Comparison of ENCODE assay signal across 9 mouse cellular contexts in genomic region chr2:24521430-24522226, GRCm38 (mm10). TPM values are rescaled to one million over a fixed set of nuclear protein-coding genes. Genes with fewer than 3 reads are reported as not detected.
DNase-seq lines count a peak whose midpoint lies in the region; ATAC-seq and TF ChIP-seq lines count a peak whose summit lies in the region.
"Had no signal": no experiment of that assay in that cellular context is flagged by ENCODE, and none has a peak within 500 bp of the region (broad histone marks: within the 10 kb centered on the region; RNA-seq: fewer than 3 reads in every experiment).

No protein-coding gene starts in this region.

- H3K27ac ChIP-seq in ES-E14 (ENCODE audit: insufficient read depth, low read depth, low read length, poor library complexity, severe bottlenecking), result no peak overlapping the region
- peak overlapping the region; percentile 71 for H3K27ac ChIP-seq in forebrain, embryonic 15.5 days (replicated peaks)
- peak overlapping the region; percentile 86 for H3K27ac ChIP-seq in kidney, embryonic 15.5 days
- H3K27ac ChIP-seq in midbrain, embryonic 10.5 days (replicated peaks), result peak overlapping the region; percentile 86

- 0 out of 2 replicates have a peak overlapping the region, but pooled peaks have one; percentile 49 for H3K9ac ChIP-seq in ES-E14 (ENCODE audit: insufficient read depth, low read depth, low read length, poor library complexity, severe bottlenecking)
- H3K9ac ChIP-seq in forebrain, embryonic 15.5 days (replicated peaks), result peak overlapping the region; percentile 56
- peak overlapping the region; percentile 56 for H3K9ac ChIP-seq in kidney, embryonic 15.5 days

- peak overlapping the region; percentile 73 for H3K4me2 ChIP-seq in forebrain, embryonic 15.5 days (replicated peaks)
- peak overlapping the region; percentile 85 for H3K4me2 ChIP-seq in kidney, embryonic 15.5 days

- ATAC-seq in forebrain, embryonic 15.5 days (replicated peaks), result peak; percentile 94
- peak; percentile 93 for ATAC-seq in kidney, embryonic 15.5 days (replicated peaks; ENCODE audit: low FRiP score)
- ATAC-seq in megakaryocyte progenitor cell, adult 5-6 weeks (replicated peaks; ENCODE audit: poor library complexity), result no peak

- H3K4me1 ChIP-seq in ES-E14 (ENCODE audit: control insufficient read depth in 2 of 2, insufficient read depth in 2 of 2, low read length in 2 of 2, poor library complexity in 1 of 2), result peaks cover 2 to 8% of the 10 kb centered on the region in 2 experiments; a peak in 2 of 4 replicates
- H3K4me1 ChIP-seq in forebrain, embryonic 15.5 days, result peaks cover 8% of the 10 kb centered on the region
- peaks cover 29% of the 10 kb centered on the region for H3K4me1 ChIP-seq in kidney, embryonic 15.5 days
- H3K4me1 ChIP-seq in midbrain, embryonic 10.5 days, result peaks cover 19% of the 10 kb centered on the region

- in situ Hi-C loops in ES-E14 (cut with MboI; ENCODE audit: low sequenced_read_pairs in 2 of 2, unreplicated experiment in 2 of 2), result no loop called here

- under 1% methylated on average over 33 of the region's 33 CpGs for WGBS in forebrain, embryonic 15.5 days
- under 1% methylated on average over 33 of the region's 33 CpGs for WGBS in kidney, embryonic 15.5 days
- under 1% methylated on average over 33 of the region's 33 CpGs for WGBS in midbrain, embryonic 10.5 days

- H3K27me3 ChIP-seq in forebrain, embryonic 15.5 days, result no peaks in the 10 kb centered on the region
- no peaks in the 10 kb centered on the region for H3K27me3 ChIP-seq in kidney, embryonic 15.5 days
- H3K27me3 ChIP-seq in midbrain, embryonic 10.5 days (ENCODE audit: low read depth, poor library complexity, severe bottlenecking), result peaks cover 54% of the 10 kb centered on the region

- H3K4me3 ChIP-seq in ES-E14 (ENCODE audit: insufficient read depth in 1 of 2, low read depth in 1 of 2, low read length in 2 of 2, poor library complexity in 1 of 2, severe bottlenecking in 1 of 2), result peak overlapping the region; percentile 49 to 72
- peak overlapping the region; percentile 48 for H3K4me3 ChIP-seq in forebrain, embryonic 15.5 days
- peak overlapping the region; percentile 50 for H3K4me3 ChIP-seq in kidney, embryonic 15.5 days (replicated peaks)
- H3K4me3 ChIP-seq in midbrain, embryonic 10.5 days, result peak overlapping the region; percentile 64

- peak; percentile 43 to 63 for DNase-seq in cerebellum, postnatal 14 days
- DNase-seq in cerebellum, adult 8-10 months, result no peak
- DNase-seq in ES-E14 (ENCODE audit: low read depth, low spot score), result peak; percentile 8
- DNase-seq in midbrain, embryonic 10.5 days (ENCODE audit: low spot score), result peak; percentile 71
- DNase-seq in urinary bladder, adult 18-20 months (ENCODE audit: low spot score in 2 of 2), result no peak

- H3K9me3 ChIP-seq in ES-E14 (ENCODE audit: control insufficient read depth, insufficient read depth, low read depth, low read length), result no peaks in the 10 kb centered on the region
- no peaks in the 10 kb centered on the region for H3K9me3 ChIP-seq in forebrain, embryonic 15.5 days
- no peaks in the 10 kb centered on the region for H3K9me3 ChIP-seq in kidney, embryonic 15.5 days (replicated peaks)
- no peaks in the 10 kb centered on the region for H3K9me3 ChIP-seq in midbrain, embryonic 10.5 days (replicated peaks)

- no peaks in the 10 kb centered on the region for H3K36me3 ChIP-seq in ES-E14 (ENCODE audit: control insufficient read depth, insufficient read depth, low read length, poor library complexity, severe bottlenecking)
- H3K36me3 ChIP-seq in forebrain, embryonic 15.5 days, result no peaks in the 10 kb centered on the region
- H3K36me3 ChIP-seq in kidney, embryonic 15.5 days, result no peaks in the 10 kb centered on the region
- H3K36me3 ChIP-seq in midbrain, embryonic 10.5 days, result no peaks in the 10 kb centered on the region

TF ChIP-seq in ES-E14, 5 proteins besides CTCF, POLR2A, EP300 and RAD21:
- TF ChIP-seq HCFC1 (IDR thresholded peaks at IDR 0.05; ENCODE audit: borderline replicate concordance, insufficient read depth, low read length), result no peak

RNA-seq across cellular contexts. Expression of gene Pax8, which starts 46.2 kb away (rescaled TPM):
- 1.5 and 2.2 TPM in 2 replicates for total RNA-seq in ES-E14 (2012; rRNA removed)
- 0.26 and 0.33 TPM in 2 replicates for polyA plus RNA-seq in forebrain, embryonic 15.5 days (2015; fragmentation: Nextera tagmentation; extraction: Ambion mirVana)
- polyA plus RNA-seq in kidney, embryonic 15.5 days (2015; fragmentation: Nextera tagmentation; extraction: Ambion mirVana), result 127 and 129 TPM in 2 replicates
- 6.8 and 7.2 TPM in 2 replicates for polyA plus RNA-seq in midbrain, embryonic 10.5 days (2016; fragmentation: Nextera tagmentation; extraction: Ambion mirVana)
- 1.3 and 2.9 TPM in 2 replicates for total RNA-seq in megakaryocyte progenitor cell, adult 5-6 weeks (2015)
- 0.20 and 1.1 TPM in 2 replicates for total RNA-seq in megakaryocyte progenitor cell, adult 5-6 weeks (2017)
- polyA plus RNA-seq: C2C12 had no signal

Comparison
In these comparisons a context has a peak if more than half of its experiments do, and no peak if none do; other contexts are left out.
1. DNase-seq: peak in cerebellum, postnatal 14 days (2 of 2), ES-E14 (single experiment) and midbrain, embryonic 10.5 days (single experiment); none in cerebellum, adult 8-10 months (single experiment) and urinary bladder, adult 18-20 months (0 of 2).
2. RNA of gene Pax8, which starts 46.2 kb away (polyA plus RNA-seq): 127 to 129 TPM in kidney, embryonic 15.5 days; 6.8 to 7.2 TPM in midbrain, embryonic 10.5 days and 0.26 to 0.33 TPM in forebrain, embryonic 15.5 days; every median in the first group is over 10 times any median in the second.
3. Peak in every context shown above with its lines, with median percentiles within 50 percentile points of each other: H3K4me3 ChIP-seq and H3K9ac ChIP-seq.